Mouse (Mus musculus): ENCODE results near the gene Gm13289.
A peak's percentile ranks its signal among the peaks of the same experiment; 100 is the strongest.
"Not testable (repeated sequence)": the region's sequence is repeated elsewhere in the genome, so short reads cannot be mapped to it uniquely, and the experiment has no call there.

DNA sequence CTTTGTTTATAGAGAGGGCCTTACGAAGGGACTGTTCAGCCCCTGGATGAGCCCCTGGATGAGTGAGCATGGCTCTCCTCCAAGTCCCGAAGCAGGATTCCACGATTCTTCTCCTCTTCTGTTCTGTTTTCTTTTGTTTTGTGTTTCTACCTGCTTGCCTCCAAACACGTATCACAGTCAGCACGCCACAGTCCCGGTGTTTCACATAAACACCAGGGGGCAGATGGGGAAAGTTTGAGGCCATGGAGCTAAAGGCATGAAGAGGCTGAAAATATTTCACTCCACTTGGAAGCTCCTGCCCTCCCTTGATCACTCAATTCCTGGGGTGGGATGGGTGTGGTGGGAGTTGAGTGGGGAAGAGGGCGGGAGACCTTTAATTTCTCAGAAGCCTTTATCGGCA, 14.9 kb upstream of the Gm13289 start:
- TF ChIP-seq CTCF (IDR thresholded peaks at IDR 0.05) = peak; percentile 31; the same call in 1 of the 2 replicates
- not testable (repeated sequence) for TF ChIP-seq POLR2A, EP300 (IDR thresholded peaks at IDR 0.05; ENCODE audit: insufficient read depth, low read depth, low read length)
